Mouse (Mus musculus) liver, adult 2 months (tissue): ENCODE measurements at regions not wholly inside any gene's neighbourhood (a gene's known extent, or its start where the extent isn't known, plus 50 kb on each side); places are given as distances from the start of the nearest gene placed in this dataset.

Source experiments
- DNase-seq: peaks from one replicate; pipeline ENCODE4 v3.0.0-alpha.2; 2011; ENCODE audit warnings: low read depth, low spot score; ENCODE audit errors: extremely low read depth
- H3K27ac ChIP-seq: fragments of 200-500 bp; replicated peaks from 2 replicates; pipeline ENCODE4 v1.5.1; 2012; ENCODE audit warnings: low read depth, mild to moderate bottlenecking, control low read depth, inconsistent platforms, low read length; ENCODE audit not compliant: insufficient read depth
- H3K27me3 ChIP-seq: fragments of 200-500 bp; 2 replicates; pipeline ENCODE4 v1.6.1; 2012; ENCODE audit warnings: mild to moderate bottlenecking, moderate library complexity, low read length, inconsistent platforms; ENCODE audit not compliant: control insufficient read depth, insufficient read depth
- H3K36me3 ChIP-seq: fragments of 200-500 bp; 2 replicates; pipeline ENCODE4 v1.6.1; 2012; ENCODE audit warnings: low read length, inconsistent platforms; ENCODE audit not compliant: control insufficient read depth, insufficient read depth
- H3K4me1 ChIP-seq: fragments of 200-500 bp; 2 replicates; pipeline ENCODE4 v1.6.1; 2011; ENCODE audit warnings: low read length; ENCODE audit not compliant: control insufficient read depth, insufficient read depth
- H3K4me3 ChIP-seq: fragments of 200-500 bp; 2 replicates; pipeline ENCODE4 v1.5.1; 2011; ENCODE audit warnings: low read depth, mild to moderate bottlenecking, control low read depth, low read length, moderate library complexity; ENCODE audit not compliant: insufficient read depth
- H3K79me2 ChIP-seq: fragments of 200-500 bp; 2 replicates; pipeline ENCODE4 v1.6.1; 2012; ENCODE audit warnings: inconsistent platforms, mild to moderate bottlenecking, low read length, moderate library complexity; ENCODE audit not compliant: control insufficient read depth, insufficient read depth
- H3K9ac ChIP-seq: fragments of 200-500 bp; 2 replicates; pipeline ENCODE4 v1.6.1; 2012; ENCODE audit warnings: low read depth, mild to moderate bottlenecking, control low read depth, inconsistent platforms, low read length
- CTCF ChIP-seq: fragments of 200-500 bp; IDR thresholded peaks from 2 replicates; pipeline ENCODE4 v1.5.1; 2011; ENCODE audit warnings: low read depth, low read length, control low read depth
- POLR2A ChIP-seq: fragments of 200-500 bp; IDR thresholded peaks from 2 replicates; pipeline ENCODE4 v1.6.1; 2011; ENCODE audit warnings: low read length, control low read depth; ENCODE audit not compliant: insufficient read depth; ENCODE audit errors: extremely low read depth
- WGBS: fragments of 180-500 bp; shearing (Covaris S2); methylation state at CpG from one replicate; pipeline ENCODE4 v1.1.7; 2018; 5-methylcytosine and 5-hydroxymethylcytosine counted together

GRCm38 (mm10) chr11:48249315-48249714 lies 260.5 kb upstream of the Sgcd start:
- no peaks in the 10 kb centered on the region for H3K79me2 ChIP-seq
- no peak overlapping the region for H3K4me3 ChIP-seq
- no peak overlapping the region for H3K27ac ChIP-seq
- H3K4me1 ChIP-seq: no peaks in the 10 kb centered on the region; the same call in 1 of the 2 replicates
- 43% methylated on average over 1 of the region's 1 CpGs for WGBS
- DNase-seq: peak; percentile 61
- TF ChIP-seq CTCF: no peak
- no peak for TF ChIP-seq POLR2A
- no peak overlapping the region for H3K9ac ChIP-seq
- H3K36me3 ChIP-seq: no peaks in the 10 kb centered on the region
- H3K27me3 ChIP-seq: no peaks in the 10 kb centered on the region

GRCm38 (mm10) chr11:48221156-48221555 lies 232.4 kb upstream of the Sgcd start:
- no peaks in the 10 kb centered on the region for H3K36me3 ChIP-seq
- H3K27me3 ChIP-seq: no peaks in the 10 kb centered on the region
- H3K27ac ChIP-seq: no peak overlapping the region
- no peak for DNase-seq
- H3K79me2 ChIP-seq: no peaks in the 10 kb centered on the region
- no peak overlapping the region for H3K4me3 ChIP-seq
- TF ChIP-seq POLR2A: no peak
- TF ChIP-seq CTCF: no peak
- 73% methylated on average over 4 of the region's 4 CpGs for WGBS
- H3K9ac ChIP-seq: no peak overlapping the region
- H3K4me1 ChIP-seq: no peaks in the 10 kb centered on the region

GRCm38 (mm10) chr11:48219157-48219556 lies 230.4 kb upstream of the Sgcd start:
- no peaks in the 10 kb centered on the region for H3K36me3 ChIP-seq
- no peak overlapping the region for H3K27ac ChIP-seq
- no peak for TF ChIP-seq POLR2A
- no peak for TF ChIP-seq CTCF
- WGBS: 68% methylated on average over 1 of the region's 1 CpGs
- H3K27me3 ChIP-seq: no peaks in the 10 kb centered on the region
- no peak overlapping the region for H3K9ac ChIP-seq
- DNase-seq: no peak
- H3K4me3 ChIP-seq: no peak overlapping the region
- no peaks in the 10 kb centered on the region for H3K4me1 ChIP-seq
- H3K79me2 ChIP-seq: no peaks in the 10 kb centered on the region

GRCm38 (mm10) chr11:48216762-48217161 lies 228.0 kb upstream of the Sgcd start:
- Histone ChIP-seq H3K9ac (no peak overlapping the region), H3K27me3 (no peaks in the 10 kb centered on the region), H3K27ac (no peak overlapping the region), H3K36me3 (no peaks in the 10 kb centered on the region), H3K79me2 (no peaks in the 10 kb centered on the region), H3K4me3 (no peak overlapping the region), H3K4me1 (no peaks in the 10 kb centered on the region)
- DNase-seq: no peak
- no peak for TF ChIP-seq CTCF
- no peak for TF ChIP-seq POLR2A
- 58% methylated on average over 2 of the region's 2 CpGs for WGBS

- H3K4me1 ChIP-seq: no peaks in the 10 kb centered on the region
- no peaks in the 10 kb centered on the region for H3K27me3 ChIP-seq
- no peak overlapping the region for H3K4me3 ChIP-seq
- no peak overlapping the region for H3K27ac ChIP-seq
- DNase-seq: no peak
- no peak overlapping the region for H3K9ac ChIP-seq
- WGBS: 78% methylated on average over 4 of the region's 4 CpGs
- no peaks in the 10 kb centered on the region for H3K36me3 ChIP-seq
- H3K79me2 ChIP-seq: no peaks in the 10 kb centered on the region
- TF ChIP-seq CTCF (no peak), POLR2A (no peak)
These were observed 197.8 kb upstream of the Sgcd start for GRCm38 (mm10) chr11:48186604-48187003.

- DNase-seq: peak; percentile 28
- TF ChIP-seq POLR2A: no peak
- no peak for TF ChIP-seq CTCF
- Histone ChIP-seq H3K27ac (no peak overlapping the region), H3K36me3 (no peaks in the 10 kb centered on the region), H3K9ac (no peak overlapping the region), H3K27me3 (no peaks in the 10 kb centered on the region), H3K79me2 (no peaks in the 10 kb centered on the region), H3K4me1 (no peaks in the 10 kb centered on the region), H3K4me3 (no peak overlapping the region)
These were observed 190.2 kb upstream of the Sgcd start for GRCm38 (mm10) chr11:48178943-48179342.
